Mouse (Mus musculus) kidney, adult 18-20 months (tissue): ENCODE measurements at regions not wholly inside any gene's neighbourhood (a gene's known extent, or its start where the extent isn't known, plus 50 kb on each side); places are given as distances from the start of the nearest gene placed in this dataset.
A peak's percentile ranks its signal among the peaks of the same experiment; 100 is the strongest.

Experiments
- DNase-seq: peaks from one replicate; pipeline ENCODE4 v3.0.0; 2021

DNA sequence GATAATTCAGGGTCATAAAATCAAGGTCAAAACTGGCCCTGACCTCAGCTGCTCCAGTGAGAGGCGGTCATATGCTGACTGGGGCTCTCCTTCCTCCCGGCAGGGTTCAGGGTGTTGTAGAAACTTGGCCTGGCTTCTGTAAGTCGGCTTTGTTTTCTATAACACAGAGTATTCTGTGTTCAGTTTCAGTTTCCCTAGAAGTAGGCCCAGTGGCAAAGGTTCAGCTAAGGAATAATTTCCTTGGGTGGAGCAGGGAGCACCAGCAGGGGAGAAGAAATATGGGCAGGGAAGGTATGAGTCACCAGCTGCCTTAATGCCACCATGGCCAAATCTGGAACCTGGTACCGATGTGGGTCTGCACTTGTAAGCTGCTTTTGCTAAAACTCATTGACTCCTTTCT is 153.5 kb downstream of the Hibadh start:
- DNase-seq: peak; percentile 11

DNA sequence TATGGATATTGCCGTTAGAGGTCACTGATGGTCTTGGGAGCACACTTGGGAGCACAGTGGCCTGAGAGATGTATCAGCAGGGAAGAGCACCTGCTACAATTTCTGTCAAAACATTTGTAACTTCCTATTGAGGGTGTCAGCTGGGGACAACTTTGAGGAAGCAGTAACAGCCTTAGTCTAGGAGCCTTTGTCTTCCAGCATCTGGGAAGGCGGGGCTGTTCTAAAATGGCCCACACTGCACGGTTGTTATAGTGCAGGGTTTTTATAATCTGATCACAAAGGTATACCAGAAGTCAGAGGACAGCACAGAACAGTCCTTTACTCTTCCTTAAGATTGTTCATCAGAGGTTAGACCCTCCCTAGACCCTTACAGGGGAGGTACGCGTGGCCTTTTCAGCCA is 152.3 kb downstream of the Hibadh start:
- DNase-seq: no peak

GRCm38 (mm10) chr6:52490264-52490775 is 149.9 kb downstream of the Hibadh start:
- no peak for DNase-seq

DNA sequence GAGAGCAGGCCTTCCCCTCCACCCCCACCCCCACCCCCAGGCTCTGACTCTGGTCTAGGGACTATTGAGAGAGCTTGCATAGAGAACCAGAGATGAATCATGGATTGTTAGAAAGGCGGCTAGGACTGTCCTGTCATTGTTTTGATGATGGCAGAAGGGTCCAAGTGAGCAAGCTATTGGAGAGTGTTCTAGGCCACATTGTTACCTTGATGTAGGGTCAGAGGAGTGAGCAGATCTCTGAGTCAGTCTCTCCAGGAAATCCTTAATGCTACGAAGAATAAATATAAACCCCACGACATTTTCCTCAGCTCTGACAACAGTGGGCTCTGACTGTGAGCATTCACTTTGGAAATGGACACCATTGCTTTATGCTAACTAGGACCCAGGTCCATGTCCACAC is 144.9 kb downstream of the Hibadh start:
- DNase-seq: no peak

GRCm38 (mm10) chr6:52495855-52496254 is 144.3 kb downstream of the Hibadh start:
- no peak for DNase-seq
